Mouse (Mus musculus) liver, embryonic 12.5 days (tissue): Measurements from ENCODE around the gene Adarb2. TPM values are rescaled to one million over a fixed set of nuclear protein-coding genes. Genes with fewer than 3 reads are reported as not detected.

Experiments used
- ATAC-seq: fragments of 200-750 bp; cut with Nextera tagmentation; 2 replicates; pipeline ENCODE4 v1.8.0; 2017; ENCODE audit warnings: moderate number of reproducible peaks, mild to moderate bottlenecking, moderate library complexity
- H3K27ac ChIP-seq: fragments of 300-500 bp; sonication (generic); 2 replicates; pipeline ENCODE4 v1.5.1; 2016; ENCODE audit warnings: mild to moderate bottlenecking
- H3K27me3 ChIP-seq: fragments of 300-500 bp; sonication (generic); replicated peaks from 2 replicates; pipeline ENCODE4 v1.6.1; 2016; ENCODE audit warnings: mild to moderate bottlenecking, moderate library complexity
- H3K36me3 ChIP-seq: fragments of 300-500 bp; sonication (generic); 2 replicates; pipeline ENCODE4 v1.6.1; 2016; ENCODE audit warnings: mild to moderate bottlenecking, moderate library complexity
- H3K4me1 ChIP-seq: fragments of 300-500 bp; sonication (generic); 2 replicates; pipeline ENCODE4 v1.6.1; 2016
- H3K4me2 ChIP-seq: fragments of 300-500 bp; sonication (generic); 2 replicates; pipeline ENCODE4 v1.6.1; 2016; ENCODE audit warnings: mild to moderate bottlenecking, moderate library complexity
- H3K4me3 ChIP-seq: fragments of 300-500 bp; sonication (generic); 2 replicates; pipeline ENCODE4 v1.5.1; 2016; ENCODE audit warnings: mild to moderate bottlenecking, moderate library complexity
- H3K9ac ChIP-seq: fragments of 300-500 bp; sonication (generic); 2 replicates; pipeline ENCODE4 v1.6.1; 2016; ENCODE audit warnings: mild to moderate bottlenecking, moderate library complexity
- H3K9me3 ChIP-seq: fragments of 300-500 bp; sonication (generic); replicated peaks from 2 replicates; pipeline ENCODE4 v1.6.1; 2016; ENCODE audit warnings: mild to moderate bottlenecking, moderate library complexity
- WGBS: fragments of 180-500 bp; shearing (Covaris S2); methylation state at CpG from one replicate; pipeline ENCODE4 v1.1.7; 2016; ENCODE audit not compliant: insufficient replicate concordance; 5-methylcytosine and 5-hydroxymethylcytosine counted together
- polyA plus RNA-seq: library from polyadenylated mRNA; unstranded; fragments of >200 nt; fragmentation: Nextera tagmentation; extraction: Ambion mirVana; gene quantifications from 2 replicates; pipeline ENCODE4 v1.2.1, GENCODE M21; 2016

Adarb2 gene
- polyA plus RNA-seq, 1 experiment from 2014 or later = 0.35 TPM

DNA sequence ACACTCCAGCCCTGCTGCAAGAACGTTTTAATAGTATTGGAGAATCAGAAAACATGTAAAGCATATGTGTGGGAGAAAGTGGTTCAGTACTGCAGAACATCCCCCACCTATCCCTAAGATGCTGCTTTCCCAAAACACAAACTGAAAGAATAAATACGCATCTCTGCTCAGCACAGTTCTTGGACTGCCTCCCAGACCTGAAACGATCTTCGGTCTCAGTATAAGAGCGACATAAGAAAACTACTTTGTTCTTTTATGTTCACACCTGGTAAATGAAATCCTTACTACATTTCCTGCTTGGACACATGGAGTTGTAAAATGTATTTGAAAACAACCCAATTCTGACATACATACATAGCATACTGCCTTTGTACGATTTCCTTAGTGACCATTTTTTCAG, 597.9 kb downstream of the Adarb2 start:
- H3K4me1 ChIP-seq = no peaks in the 10 kb centered on the region
- H3K27ac ChIP-seq = no peak overlapping the region
- H3K4me2 ChIP-seq = no peak overlapping the region
- no peaks in the 10 kb centered on the region for H3K27me3 ChIP-seq
- ATAC-seq = no peak
- H3K4me3 ChIP-seq = no peak overlapping the region
- no peak overlapping the region for H3K9ac ChIP-seq
- 78% methylated on average over 6 of the region's 6 CpGs for WGBS
- peaks cover 13% of the 10 kb centered on the region for H3K36me3 ChIP-seq
- H3K9me3 ChIP-seq = no peaks in the 10 kb centered on the region

DNA sequence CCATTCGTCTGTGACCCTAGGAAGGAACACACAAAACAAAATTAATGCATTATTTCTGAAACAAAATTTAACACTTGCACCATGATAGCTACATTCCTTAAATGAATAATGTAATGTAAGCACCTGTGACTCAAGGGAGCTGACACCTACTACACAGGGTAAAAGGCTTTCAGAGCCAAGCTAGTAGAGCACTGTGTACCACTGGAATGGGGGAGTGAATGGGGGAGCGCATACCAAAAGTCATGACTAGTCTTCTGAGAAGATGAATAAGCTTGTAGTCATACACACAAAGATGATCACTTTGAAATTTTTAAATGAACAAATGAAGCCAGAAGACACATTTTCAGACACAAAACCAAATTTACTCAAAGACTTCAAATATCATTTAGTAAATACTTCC, 603.3 kb downstream of the Adarb2 start:
- Histone ChIP-seq H3K4me3 (no peak overlapping the region), H3K27me3 (no peaks in the 10 kb centered on the region), H3K36me3 (peaks cover 20% of the 10 kb centered on the region), H3K9me3 (no peaks in the 10 kb centered on the region), H3K4me2 (no peak overlapping the region), H3K27ac (no peak overlapping the region), H3K9ac (no peak overlapping the region), H3K4me1 (no peaks in the 10 kb centered on the region)
- no peak for ATAC-seq
- 89% methylated on average over 2 of the region's 2 CpGs for WGBS
